Mouse (Mus musculus) right cerebral cortex, adult 2 months (tissue): ENCODE measurements around the gene 2310022B05Rik.

Experiments used
- DNase-seq, 2 experiments: peaks; one replicate each; pipeline ENCODE4 v3.0.0; 2021 to 2022; ENCODE audit warnings: low spot score in 2 of 2

Gene 2310022B05Rik

DNA sequence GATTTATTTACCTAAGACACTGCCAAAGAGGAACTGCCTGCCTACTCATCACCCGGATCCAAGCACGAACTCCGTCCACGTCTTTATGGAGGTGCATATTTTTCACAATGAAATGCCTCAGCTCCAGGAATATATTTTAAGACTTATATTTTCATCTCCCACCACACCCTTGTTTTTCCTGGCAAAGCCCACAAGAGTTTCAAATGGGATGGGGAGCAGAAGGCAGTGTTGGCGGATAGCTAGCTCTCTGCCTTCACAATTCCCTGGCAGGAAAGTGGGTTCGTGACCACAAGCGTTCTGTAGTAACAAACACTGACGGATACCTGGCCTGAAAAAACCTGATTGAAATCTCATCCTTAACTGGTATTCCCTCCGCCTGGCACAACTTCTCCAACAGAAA lies 1.4 kb downstream of the 2310022B05Rik start:
- DNase-seq = peak; percentile 69 to 72

GRCm38 (mm10) chr8:124658415-124658814 lies 4.8 kb downstream of the 2310022B05Rik start:
- no peak for DNase-seq

GRCm38 (mm10) chr8:124657961-124658360 lies 5.2 kb downstream of the 2310022B05Rik start:
- no peak for DNase-seq

DNA sequence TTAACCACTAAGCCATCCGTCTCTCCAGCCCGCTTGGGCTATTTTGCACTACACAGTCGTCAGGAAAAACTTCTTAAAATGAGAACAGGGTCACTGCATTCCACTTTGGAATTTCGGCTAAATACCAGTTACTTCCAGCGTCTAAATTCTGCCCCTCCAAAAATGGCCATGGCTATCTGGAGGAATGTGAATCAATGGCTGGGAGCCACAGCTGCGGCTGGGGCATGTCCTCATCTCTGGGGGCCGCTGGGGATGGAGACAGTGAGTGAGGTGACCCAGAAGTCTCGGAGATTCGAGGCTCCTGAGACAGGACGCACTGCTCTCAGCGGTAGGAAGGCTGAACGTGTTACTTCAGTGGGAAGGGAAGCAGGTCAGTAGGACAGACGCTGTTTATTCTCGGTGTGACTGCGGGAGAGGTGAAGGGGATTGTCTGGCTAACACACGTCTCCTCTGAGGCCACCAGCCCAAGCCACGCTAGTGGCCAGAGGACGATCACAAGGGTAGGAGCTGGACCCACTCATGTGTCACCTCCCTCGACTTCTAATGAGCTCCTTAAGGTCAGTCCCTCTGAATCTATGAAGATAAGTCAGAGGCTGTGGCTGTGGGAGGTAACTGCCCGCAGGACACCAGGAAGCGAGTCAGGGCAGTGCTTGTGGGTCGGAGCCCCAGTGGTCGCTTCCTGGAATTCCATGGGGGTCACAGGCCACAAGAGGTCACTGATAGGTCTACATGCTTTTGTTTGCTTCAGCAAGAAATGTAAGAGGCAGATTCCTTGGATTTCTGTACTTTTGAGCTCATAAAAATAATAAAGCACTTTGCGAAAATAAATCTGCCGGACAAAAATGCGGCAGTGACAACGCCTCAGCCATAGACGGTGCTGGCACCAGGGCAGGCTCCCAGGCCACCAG lies 9.3 kb downstream of the 2310022B05Rik start:
- no peak for DNase-seq

GRCm38 (mm10) chr8:124652546-124652945 lies 10.6 kb downstream of the 2310022B05Rik start:
- DNase-seq = no peak

GRCm38 (mm10) chr8:124651776-124652175 lies 11.4 kb downstream of the 2310022B05Rik start:
- DNase-seq = no peak

- DNase-seq = no peak
Observed at GRCm38 (mm10) chr8:124648311-124648710, 14.9 kb downstream of the 2310022B05Rik start.

DNA sequence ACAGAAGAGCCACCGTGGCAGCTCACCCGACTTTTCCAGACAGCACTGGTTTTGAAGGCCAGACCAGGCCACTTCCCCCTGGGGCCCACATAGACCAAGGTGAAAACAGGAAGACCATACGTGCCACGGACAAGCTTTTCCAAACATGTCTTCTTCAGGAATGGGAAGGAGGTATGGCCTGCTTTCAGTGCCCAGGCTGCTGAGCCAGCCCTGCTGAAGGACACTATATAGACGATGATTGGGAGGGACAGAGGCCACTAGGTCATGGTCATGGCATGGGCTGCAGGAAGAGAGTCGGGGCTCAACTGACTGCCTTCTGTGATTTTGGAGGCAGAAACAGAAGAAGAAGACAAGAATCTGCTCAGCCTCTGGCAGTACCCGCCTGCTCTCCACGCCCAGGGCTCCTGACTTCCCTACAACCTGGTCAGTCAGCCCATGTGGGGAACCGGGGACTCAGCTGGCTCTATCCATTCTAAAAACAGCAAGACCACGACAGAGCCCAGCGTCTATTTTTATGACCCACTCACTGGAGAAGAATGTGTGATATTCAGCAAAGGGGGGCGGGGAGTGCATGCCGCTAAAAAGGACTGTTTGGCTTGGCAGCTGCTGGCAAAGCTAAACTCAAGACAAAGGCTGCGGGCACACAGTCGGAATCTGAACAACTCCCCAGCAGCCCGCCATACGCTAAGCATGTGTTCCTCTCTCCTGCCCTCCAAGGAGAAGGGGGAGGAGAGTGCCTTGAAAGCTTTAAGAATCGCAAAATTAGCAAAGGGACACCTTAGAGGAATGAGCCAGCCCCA lies 19.4 kb downstream of the 2310022B05Rik start:
- DNase-seq = peak; percentile 71 to 79

DNA sequence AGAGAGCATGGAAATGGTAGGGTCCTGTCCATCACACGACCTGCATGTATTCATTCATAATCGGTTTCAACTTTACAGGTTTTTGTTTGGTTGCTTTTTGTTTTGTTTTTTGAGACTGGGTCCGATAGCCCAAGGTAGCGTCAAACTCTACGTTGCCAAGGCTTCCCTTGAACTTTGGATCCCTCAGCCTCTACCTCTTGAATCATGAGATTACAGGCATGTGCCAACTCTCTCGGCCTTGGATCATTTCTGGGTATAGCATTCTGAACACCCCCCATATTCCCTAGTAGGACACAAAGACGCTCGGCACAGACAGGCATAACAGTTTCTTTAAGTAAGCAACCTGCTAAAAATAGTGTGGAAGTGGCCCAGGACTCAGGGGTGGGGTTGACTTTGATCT lies 21.6 kb downstream of the 2310022B05Rik start:
- no peak for DNase-seq

DNA sequence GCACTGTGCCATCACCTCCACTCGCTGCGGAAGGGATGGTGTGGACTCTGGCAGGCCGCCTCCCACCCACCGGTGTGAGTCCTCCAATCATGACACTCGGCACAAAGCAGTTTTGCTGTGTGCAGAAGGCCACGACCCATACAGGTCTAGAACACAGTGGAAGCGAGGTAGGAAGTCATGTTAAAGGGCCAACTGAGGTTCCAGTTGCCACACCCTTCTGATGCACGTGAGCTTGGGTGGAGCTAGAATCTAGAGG lies 28.0 kb downstream of the 2310022B05Rik start:
- DNase-seq = no peak

DNA sequence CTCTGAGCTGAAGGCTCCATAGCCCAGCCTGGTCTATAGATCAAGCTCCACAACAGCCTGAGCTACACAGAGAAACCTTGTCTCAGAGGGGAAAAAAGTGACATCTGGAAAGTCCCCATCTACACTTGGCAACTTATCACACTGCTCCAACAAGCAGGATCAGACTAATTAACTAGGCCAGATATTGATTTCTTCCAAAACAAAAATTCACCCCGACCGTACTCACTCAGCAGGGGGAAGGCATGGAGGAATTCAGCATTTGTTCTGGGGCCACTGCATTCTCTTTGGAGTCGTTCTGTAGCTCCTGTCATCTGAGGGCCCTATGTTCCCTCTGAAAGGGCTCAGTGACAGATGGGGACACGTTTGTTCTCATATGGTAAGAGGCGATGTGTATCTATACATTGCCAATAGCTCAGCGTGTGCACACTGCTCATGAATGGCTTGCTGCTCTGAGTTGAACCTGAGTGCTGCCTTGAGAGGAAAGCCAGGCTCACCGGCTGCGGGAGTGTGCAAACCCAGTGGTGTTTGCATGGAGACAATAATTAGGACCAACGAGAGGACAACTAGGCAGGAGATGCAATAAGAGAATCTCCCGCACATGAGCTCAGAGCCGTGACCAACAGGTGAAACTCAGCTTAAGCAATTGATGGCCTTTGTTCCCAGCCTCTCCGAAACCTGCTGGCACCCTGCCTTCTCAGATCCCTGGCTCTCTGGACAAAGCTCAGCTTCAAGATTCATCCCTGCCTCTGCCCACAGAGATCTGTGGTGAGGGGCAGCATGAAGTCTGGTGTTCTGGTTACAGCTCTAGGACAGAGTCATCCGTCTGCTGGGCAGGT lies 28.5 kb downstream of the 2310022B05Rik start:
- no peak for DNase-seq

DNA sequence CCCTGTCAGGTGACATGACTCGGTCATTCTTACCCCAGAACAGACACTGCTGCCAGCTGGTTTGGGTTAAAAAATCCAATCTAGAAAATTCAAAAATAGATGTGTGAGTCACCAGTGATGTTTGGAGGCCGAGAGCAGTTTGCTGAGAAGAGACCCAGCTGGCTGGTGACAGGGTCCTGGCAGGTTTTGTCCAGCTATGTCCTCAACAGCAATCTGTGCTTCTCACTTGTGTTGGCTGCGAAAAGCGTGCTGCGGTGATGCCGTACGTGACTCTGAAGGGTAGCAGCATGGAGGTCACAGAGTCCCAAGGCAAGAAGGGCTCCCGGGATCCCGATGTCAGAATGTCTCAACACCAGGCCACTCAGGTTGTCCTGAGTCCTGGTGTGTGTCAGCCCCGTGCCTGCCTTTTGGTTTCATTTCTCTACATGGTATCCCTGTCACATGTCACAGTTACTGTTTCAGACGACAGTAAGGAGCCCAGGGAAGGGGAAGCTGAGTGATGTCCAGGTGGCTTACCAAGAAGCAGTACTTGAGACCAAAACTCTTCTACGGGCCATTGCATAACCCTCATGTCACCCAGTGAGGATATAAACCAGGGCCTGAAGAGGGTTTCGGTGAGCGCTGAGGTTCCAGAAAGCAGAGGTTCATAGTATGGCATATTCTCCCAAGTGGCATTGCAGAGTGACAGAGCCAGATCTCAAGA lies 30.0 kb downstream of the 2310022B05Rik start:
- peak; percentile 39 to 51 for DNase-seq

DNA sequence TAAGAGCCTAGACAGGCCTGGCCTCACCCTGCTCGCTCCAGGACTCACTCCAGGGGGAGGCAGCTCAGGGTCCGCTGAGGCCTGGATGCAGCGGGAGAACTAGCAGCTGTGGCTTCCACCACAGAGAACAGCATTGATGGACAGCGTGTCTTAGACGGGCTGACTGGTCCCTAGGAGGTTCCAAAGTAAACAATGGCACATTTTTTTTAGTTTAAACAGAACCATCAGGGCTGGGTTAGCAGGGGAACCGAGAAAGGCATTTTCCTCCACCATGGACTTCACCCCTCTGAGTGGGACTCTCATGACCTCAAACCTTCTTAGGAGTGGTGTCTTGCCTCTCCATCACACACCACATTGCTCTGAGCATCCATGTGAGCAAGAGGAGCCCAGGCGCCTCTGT lies 31.2 kb downstream of the 2310022B05Rik start:
- DNase-seq = no peak

- DNase-seq = no peak
Observed at GRCm38 (mm10) chr8:124630891-124631290, 32.3 kb downstream of the 2310022B05Rik start.

- no peak for DNase-seq
Observed at GRCm38 (mm10) chr8:124630489-124630888, 32.7 kb downstream of the 2310022B05Rik start.

DNA sequence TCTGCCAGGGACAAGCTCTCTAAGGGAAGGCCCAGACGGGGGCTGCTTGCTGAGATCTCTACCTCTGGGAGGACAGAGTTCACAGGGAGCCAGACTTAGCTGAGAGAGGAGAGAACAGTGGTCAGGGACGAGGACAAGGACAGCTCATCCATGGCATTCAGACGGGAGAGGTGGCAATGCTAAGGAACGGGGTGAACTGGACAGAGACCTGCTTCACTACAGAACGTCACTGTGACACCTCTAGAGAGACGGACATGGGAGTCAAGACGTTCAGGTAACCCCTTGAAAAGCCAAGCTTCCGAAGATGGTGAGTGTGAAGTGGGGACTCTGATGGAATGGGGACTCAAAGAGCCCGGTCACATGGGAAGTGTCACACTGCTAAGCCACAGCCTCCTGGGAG lies 36.9 kb downstream of the 2310022B05Rik start:
- DNase-seq = no peak

GRCm38 (mm10) chr8:124621255-124621654 lies 41.9 kb downstream of the 2310022B05Rik start:
- peak; percentile 43 to 55 for DNase-seq

- no peak for DNase-seq
Observed at GRCm38 (mm10) chr8:124618252-124618651, 44.9 kb downstream of the 2310022B05Rik start.

GRCm38 (mm10) chr8:124617266-124617869 lies 45.8 kb downstream of the 2310022B05Rik start:
- DNase-seq = peak; percentile 90 to 93

GRCm38 (mm10) chr8:124614325-124614724 lies 48.8 kb downstream of the 2310022B05Rik start:
- DNase-seq = no peak

DNA sequence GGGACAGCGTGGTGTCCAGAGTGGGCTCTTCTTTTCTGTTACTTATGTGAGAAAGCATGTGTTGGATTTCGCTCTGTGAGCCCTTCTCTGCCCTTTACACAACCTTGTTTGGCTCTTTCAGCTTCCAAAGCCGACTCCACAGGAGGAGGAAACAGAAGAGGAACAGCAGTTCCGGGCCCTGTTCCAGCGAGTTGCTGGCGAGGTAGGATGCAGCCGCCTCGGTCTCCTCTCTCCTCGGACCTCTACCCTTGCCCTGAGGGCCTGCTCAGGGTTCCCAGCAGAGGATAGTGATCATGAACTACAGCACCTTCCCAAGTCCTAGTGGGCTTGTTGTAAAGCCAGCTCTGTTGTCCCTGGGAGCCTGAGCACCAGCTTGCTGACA lies 54.2 kb downstream of the 2310022B05Rik start:
- no peak for DNase-seq
